Mouse (Mus musculus) kidney, postnatal 36 days (tissue): ENCODE results near the gene Xylb.
A peak's percentile ranks its signal among the peaks of the same experiment; 100 is the strongest.

Experiments used
- DNase-seq, 2 experiments: peaks; one replicate each; pipeline ENCODE4 v3.0.0; 2021 to 2022; ENCODE audit warnings: mixed read lengths in 2 of 2

Gene Xylb

DNA sequence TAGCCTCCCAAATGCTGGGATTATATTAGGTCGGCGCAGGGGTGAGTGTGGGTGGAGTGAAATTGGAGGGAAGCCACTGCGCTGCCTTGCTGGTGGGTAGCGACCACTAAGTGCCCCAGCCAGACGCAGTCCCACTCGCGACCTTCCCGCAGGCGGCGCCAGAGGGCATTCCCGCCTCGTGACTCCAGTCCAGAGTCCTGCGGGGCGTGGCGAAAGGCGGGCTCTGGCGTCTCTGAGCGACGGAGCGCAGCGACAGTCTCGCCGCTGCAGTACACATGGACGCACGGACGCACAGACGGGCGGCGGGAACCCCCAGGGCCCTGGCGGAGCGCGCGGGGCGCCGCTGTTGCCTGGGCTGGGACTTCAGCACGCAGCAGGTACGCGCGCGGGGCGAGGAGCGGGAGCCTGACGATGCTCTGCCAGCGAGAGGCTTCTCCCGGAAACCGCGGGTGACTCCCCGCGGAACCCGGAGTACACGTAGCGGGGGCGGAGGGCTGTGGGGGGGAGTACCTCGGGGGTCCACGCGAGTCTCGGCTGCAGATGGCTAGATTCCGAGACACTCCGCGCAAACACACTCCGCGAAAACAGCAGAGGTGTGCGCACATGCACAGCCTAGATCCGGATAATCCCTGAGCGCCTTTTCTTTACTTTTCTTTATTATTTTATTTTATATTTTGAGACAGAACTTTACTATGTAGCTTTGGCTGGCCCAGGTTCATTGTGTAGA lies at the start of gene Xylb:
Gene Xylb (plus strand): TSS at position 51 of the 727 bp plus-strand sequence.
- peak; percentile 96 to 98 for DNase-seq

GRCm38 (mm10) chr9:119309067-119309466 lies 48.1 kb upstream of the Xylb start:
- no peak for DNase-seq

- no peak for DNase-seq
Measured at GRCm38 (mm10) chr9:119313096-119313495, 44.1 kb upstream of the Xylb start.

GRCm38 (mm10) chr9:119318891-119319290 lies 38.3 kb upstream of the Xylb start:
- no peak for DNase-seq

GRCm38 (mm10) chr9:119320446-119320845 lies 36.7 kb upstream of the Xylb start:
- DNase-seq = no peak

GRCm38 (mm10) chr9:119320946-119321345 lies 36.2 kb upstream of the Xylb start:
- no peak for DNase-seq

DNA sequence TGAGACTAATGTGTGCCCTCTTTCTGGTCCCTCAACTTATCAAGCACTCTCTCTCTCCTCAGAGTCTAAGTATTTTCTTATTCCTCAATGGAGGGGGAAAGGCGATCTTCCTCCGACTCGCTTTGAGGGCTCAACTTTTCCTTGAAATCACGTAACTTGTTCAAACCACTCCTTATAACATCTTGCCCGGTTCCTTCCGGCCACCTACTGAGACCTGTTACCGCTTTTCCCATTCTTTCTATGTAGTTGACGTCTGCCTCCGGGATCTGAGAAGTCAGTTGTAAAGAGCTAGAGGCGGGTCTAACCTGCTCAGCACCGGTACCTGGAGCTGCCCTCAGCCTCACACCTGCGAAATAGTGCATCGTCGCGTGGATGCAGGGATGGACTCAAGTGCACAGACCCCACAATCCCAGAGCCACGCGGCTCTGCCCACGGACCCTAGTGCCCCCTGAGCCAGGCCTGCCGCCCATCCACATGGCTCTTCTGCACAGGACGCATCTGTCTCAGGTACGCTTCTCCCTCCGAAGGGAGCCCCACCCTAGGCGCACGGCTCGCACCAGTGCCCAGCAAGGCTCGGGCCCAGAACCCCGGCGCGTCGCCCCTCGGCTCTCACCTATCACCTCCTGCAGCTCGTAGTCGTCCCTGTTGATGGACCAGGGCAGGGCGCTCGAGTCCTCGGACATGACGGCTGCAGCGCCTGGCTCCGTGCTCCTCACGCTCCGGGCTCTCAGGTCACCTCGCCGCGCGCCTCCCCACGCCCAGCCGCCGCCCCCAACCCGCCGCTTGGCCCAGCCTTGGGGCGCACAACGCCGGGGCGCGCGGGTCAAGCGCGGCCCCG lies 35.6 kb upstream of the Xylb start:
- DNase-seq = peak; percentile 10 to 21

DNA sequence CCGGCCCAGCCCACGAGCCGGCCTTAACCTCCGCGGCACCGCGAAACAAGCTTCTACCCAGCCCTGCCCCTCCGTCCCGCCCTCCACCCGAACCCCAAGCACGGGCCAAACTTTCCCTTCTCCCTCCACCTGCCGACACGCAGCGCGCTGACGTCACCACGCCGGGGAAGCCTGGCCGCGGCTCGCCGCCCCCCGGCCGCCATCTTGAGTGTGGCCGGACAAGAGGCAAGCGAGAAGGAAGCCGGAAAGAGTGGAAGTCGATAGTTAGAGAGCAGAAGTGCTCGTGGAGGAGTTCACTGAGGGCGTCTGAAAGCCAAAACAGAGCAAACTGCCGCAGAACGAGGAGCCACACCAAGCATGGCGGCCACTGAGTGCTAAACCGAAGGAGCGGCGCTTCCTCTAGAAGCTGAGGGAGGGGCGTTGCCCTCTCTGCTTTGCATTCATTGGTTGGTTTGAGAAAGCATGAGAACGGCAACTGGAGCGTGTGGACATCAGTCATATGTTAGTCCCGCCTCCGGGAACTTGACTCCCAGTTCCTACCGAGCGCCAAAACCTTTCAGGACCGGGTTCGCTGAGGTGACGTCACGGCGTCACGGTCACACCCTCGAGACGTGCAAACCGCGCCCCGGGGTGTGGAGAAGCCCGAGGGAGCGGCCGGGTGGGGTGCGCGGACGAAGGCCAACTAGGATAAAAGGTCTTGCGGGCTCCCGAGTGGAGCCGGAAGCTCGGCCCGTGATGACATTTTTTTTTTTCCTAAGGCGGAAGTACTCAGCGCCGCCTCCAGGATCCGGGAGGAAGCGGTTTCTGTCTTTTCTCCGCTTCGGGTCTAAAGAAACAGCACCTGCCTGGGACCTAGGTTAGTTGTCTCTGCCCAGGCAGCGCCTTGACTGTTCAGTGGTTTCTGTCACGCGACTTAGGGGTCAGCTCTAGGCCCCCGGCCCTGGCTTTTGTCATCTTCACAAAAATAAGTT lies 34.6 kb upstream of the Xylb start, which contains the start of gene Oxsr1:
Gene Oxsr1 (minus strand): TSS at position 139 of the 971 bp plus-strand sequence.
- DNase-seq = peak; percentile 99 to 100

DNA sequence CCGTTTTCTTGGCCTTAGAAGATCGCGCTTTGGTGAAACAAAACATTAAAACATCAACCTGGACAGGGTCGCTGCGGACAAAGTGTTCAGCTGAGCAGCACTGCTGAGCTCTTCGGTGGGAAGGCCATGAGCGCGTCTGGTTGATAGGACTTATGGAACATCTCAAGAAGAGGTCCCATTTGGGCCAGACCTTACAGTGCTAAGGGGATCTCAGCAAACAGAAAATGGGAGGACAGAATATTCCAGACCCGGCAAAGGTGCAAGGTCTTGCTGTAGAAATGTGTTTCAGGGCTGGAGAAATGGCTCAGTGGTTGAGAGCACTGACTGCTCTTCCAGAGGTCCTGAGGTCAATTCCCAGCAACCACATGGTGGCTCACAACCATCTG lies 33.9 kb upstream of the Xylb start:
- no peak for DNase-seq

DNA sequence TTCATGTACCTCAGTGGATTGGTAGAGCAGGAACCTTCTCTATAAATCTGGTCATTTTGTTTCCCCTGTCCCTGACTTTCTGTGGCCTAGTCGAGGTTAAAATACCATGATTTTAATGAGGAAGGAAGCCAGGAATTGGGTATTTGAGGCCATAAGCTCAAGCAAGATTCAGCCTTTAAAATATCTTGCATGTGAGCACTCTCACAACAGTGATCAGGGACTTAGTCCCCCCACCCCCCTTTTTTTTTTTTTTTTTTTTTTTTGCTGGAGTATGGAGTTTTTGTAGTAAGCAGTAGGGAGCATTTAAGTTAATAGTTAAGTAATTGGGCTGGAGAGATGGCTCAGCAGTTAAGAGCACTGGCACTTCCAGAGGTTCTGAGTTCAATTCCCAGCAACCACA lies 33.1 kb upstream of the Xylb start:
- no peak for DNase-seq

DNA sequence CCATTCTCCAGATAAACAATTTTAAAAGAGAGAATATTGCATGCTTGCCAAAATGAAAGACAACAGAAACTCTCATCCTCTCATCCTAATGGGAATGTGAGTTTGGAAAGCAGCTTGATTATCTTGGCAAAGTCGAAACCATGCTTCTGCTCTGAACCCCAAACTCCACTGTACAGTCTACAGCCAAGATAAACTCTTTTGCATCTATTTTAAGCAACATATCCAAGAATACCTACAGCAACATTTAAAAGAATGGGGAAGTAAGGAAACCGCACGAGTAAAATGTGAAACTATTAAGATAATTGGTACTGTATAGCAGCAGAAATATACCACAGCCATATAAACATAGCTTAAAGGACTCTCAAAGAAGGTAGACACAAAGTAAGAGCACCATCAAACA lies 28.7 kb upstream of the Xylb start:
- DNase-seq = no peak

DNA sequence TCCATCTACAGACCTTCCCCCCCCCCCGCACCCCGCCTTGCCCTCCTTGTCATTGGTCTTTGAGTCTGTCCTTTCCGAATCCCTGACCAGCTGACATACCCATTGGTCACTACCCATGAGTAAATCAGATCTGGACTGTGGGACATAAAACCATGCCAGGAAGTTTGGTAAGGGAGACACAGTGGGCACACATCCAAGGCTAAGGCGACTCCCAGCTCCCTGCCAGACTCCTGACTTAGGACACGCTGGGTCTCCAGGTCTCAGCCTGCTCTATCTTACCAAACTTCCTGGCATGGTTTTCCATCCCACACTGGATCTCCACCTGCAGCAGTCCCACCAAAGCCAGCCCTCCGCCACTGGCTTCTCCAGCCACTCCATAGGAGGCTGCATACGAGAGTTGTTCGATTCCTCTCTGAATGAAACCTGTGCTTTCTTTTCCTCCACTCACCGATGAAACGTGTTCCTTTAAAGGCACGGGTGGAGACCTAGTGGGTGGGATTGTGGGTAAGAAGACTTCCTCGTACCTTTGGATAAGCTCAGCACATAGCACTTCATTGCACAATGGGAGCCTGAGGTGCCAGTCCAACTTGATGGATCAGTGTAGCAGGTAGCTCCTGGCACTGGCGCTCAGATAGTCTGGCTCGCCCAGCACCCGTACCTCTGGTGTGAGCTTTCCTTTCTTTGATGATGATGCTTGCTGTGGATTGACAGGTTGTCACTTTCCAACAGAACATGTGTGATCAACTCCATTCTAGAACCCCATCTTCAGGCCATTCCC lies 26.8 kb upstream of the Xylb start:
- no peak for DNase-seq

GRCm38 (mm10) chr9:119334324-119334723 lies 22.9 kb upstream of the Xylb start:
- peak; percentile 66 to 73 for DNase-seq

DNA sequence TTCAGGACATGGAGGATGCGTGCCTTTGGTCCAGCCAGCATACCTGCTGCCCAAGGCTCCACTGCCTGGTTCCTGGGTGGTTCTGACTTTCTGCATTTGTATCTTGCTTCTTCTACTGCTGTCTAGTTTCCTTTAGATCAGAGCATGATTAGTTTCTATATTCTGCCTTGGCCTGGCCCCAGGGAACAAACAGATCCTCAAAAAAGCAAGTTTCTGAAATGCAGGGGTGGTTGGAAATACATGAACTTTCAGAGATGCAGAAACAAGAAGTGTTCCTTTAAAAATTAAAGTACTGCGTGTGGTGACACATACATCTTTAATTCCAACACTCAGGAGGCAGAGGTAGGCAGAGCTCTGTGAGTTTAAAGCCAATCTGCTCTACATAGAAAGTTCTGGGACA lies 22.3 kb upstream of the Xylb start:
- DNase-seq = no peak

DNA sequence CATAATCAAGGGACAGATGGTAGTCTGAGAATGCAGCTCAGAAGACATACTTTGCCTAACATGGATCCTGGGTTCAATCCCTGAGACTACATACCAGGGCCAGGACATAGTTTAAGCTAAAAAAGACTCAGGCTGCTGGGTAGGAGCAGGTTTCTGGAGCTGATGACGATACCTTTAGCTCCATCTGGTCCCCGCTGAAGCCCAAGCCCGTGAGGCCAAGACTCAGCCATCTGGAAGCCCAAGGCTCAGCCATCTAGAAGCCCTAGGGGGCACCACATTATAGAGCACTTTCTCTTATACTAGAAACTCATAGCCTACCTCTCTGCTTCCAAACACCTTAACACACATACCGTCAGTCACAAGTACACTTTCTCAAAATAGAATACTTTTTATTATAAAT lies 21.6 kb upstream of the Xylb start:
- no peak for DNase-seq

DNA sequence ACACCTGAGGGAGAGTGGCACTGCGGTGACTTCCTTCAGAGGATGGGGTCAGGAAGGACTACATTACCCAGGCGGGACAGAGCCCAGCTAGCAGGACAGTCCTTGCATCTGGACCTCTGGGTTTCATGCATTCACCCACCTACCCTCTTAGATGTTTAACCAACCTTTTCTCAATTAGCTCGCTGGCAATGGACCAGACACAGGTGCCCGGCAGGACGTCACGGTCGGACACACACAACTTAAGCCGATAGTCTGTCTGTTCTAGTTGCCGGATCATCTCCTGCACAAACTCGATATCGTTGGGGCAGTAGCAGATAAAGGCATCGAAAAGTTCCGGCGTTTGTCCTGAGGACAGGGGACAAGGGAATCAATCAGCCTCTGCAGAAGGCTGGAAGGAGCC lies 19.3 kb upstream of the Xylb start:
- peak in 1 of 2 experiments; percentile 46 for DNase-seq

DNA sequence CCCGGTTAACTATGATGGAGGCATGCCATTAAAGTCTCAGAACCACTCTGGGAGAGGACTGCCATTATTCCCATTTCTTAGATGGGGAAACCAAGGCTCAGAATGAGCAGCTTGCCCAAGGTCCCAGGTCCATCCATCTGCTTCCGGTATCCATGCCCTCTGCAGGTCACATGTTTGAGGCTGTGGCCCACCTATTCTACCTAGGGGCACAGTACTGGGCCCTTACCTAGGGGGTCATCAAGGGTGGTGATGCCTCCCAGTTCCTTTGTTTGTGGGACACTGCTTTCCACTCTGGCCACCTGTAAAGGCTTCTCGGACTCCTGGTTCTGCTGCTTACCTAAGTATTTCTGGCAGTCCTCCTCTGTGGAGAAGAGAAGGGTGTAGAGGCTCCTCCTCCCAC lies 18.8 kb upstream of the Xylb start:
- no peak for DNase-seq

DNA sequence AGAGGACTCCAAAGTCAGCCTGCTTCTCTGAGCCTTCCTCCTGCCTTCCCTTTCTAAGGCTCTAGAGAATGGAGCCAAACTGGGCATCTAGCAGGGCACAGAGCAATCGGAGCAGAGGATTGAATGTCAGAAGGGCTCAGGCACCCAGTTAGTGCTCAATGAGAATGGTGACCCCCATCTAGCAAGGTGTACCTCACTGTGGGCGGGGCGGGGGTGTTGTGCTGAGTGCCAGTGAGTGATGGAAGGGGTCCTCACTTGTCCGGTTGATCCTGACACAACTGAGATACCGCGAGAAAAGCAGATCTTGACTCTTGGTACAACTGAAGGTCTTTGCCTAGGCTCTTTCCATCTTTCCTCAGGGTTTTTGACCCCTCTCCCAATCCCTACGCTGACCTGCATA lies 18.1 kb upstream of the Xylb start:
- no peak for DNase-seq

GRCm38 (mm10) chr9:119339558-119340211 lies 17.5 kb upstream of the Xylb start, which contains the start of gene Acaa1a:
Gene Acaa1a (plus strand): TSS chr9:119339676.
- peak; percentile 82 for DNase-seq

GRCm38 (mm10) chr9:119340212-119340580 lies 17.0 kb upstream of the Xylb start:
- DNase-seq = no peak
